Mouse (Mus musculus) olfactory bulb, adult 2 months (tissue): ENCODE data around the gene Hoxb2.

Source experiments
- CTCF ChIP-seq: fragments of 200-500 bp; IDR thresholded peaks from 2 replicates; pipeline ENCODE4 v1.5.1; 2012; ENCODE audit warnings: low read depth, mild to moderate bottlenecking, low read length, moderate library complexity; ENCODE audit not compliant: insufficient read depth
- POLR2A ChIP-seq: fragments of 200-500 bp; IDR thresholded peaks from 2 replicates; pipeline ENCODE4 v1.6.1; 2012; ENCODE audit warnings: mild to moderate bottlenecking, low read depth, low read length, moderate library complexity; ENCODE audit not compliant: insufficient read depth

DNA sequence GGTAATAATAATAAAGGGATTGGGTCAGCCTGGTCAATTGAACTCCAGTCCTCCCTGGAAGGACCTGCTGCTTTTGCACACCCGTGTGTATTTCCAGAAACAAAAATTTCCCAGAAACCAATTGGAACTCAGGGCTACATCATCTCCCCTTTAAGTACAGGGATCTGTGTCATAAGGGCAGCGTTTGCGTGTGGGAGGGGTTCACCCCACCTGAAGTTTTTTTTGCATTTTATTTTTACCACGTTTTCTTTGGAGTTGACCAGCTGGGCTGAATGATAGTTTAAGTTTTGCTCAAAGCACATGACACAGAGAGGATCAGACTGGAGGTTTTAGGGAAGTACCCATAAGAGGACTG lies 7.8 kb upstream of the Hoxb2 start:
- TF ChIP-seq CTCF (no peak), POLR2A (no peak)
